Mouse (Mus musculus) cerebellum, adult 2 months (tissue): ENCODE results near the gene Fam149b. TPM values are rescaled to one million over a fixed set of nuclear protein-coding genes. Genes with fewer than 3 reads are reported as not detected.

Source experiments
- DNase-seq, 2 experiments: peaks; one replicate each; pipeline ENCODE4 v3.0.0; 2021
- H3K27ac ChIP-seq: fragments of 200-500 bp; 2 replicates; pipeline ENCODE4 v1.5.1; 2012; ENCODE audit warnings: low read length, control low read depth, inconsistent platforms; ENCODE audit not compliant: insufficient read depth
- H3K27me3 ChIP-seq: fragments of 200-500 bp; 2 replicates; pipeline ENCODE4 v1.6.1; 2012; ENCODE audit warnings: inconsistent platforms, mild to moderate bottlenecking, low read length, moderate library complexity; ENCODE audit not compliant: control insufficient read depth, insufficient read depth
- H3K4me1 ChIP-seq: fragments of 200-500 bp; 2 replicates; pipeline ENCODE4 v1.6.1; 2011; ENCODE audit warnings: low read length; ENCODE audit not compliant: control insufficient read depth, insufficient read depth
- H3K4me3 ChIP-seq: fragments of 200-500 bp; replicated peaks from 2 replicates; pipeline ENCODE3; 2011; ENCODE audit warnings: mild to moderate bottlenecking, low read depth, low read length, control low read depth; ENCODE audit not compliant: insufficient read depth
- CTCF ChIP-seq: fragments of 200-500 bp; IDR thresholded peaks from 2 replicates; pipeline ENCODE4 v1.5.1; 2011; ENCODE audit warnings: low read depth, mild to moderate bottlenecking, control low read depth, low read length, moderate library complexity, borderline replicate concordance; ENCODE audit not compliant: insufficient read depth
- POLR2A ChIP-seq: fragments of 200-500 bp; IDR thresholded peaks from 2 replicates; pipeline ENCODE4 v1.6.1; 2011; ENCODE audit warnings: low read length, control low read depth, borderline replicate concordance; ENCODE audit not compliant: insufficient read depth
- WGBS: fragments of 180-500 bp; shearing (Covaris S2); methylation state at CpG from one replicate; pipeline ENCODE4 v1.1.7; 2018; 5-methylcytosine and 5-hydroxymethylcytosine counted together
- polyA plus RNA-seq: library from polyadenylated mRNA; depleted of rRNA; stranded (reverse); fragments of >200 nt; gene quantifications from 2 replicates; pipeline ENCODE4 v1.2.3, GENCODE M21; 2012

Fam149b gene
- polyA plus RNA-seq, 1 experiment = 59.0 TPM

- no peaks in the 10 kb centered on the region for H3K27me3 ChIP-seq
- no peak overlapping the region for H3K27ac ChIP-seq
- no peak for TF ChIP-seq CTCF
- TF ChIP-seq POLR2A = no peak
- no peaks in the 10 kb centered on the region; the same call in 1 of the 2 replicates for H3K4me1 ChIP-seq
- 70% methylated on average over 4 of the region's 4 CpGs for WGBS
- no peak for DNase-seq
- no peak overlapping the region for H3K4me3 ChIP-seq
These were observed 29.2 kb downstream of the Fam149b start for GRCm38 (mm10) chr14:20377112-20377521.

- WGBS = 31% methylated on average over 13 of the region's 13 CpGs
- Histone ChIP-seq H3K27ac (no peak overlapping the region), H3K4me1 (no peaks in the 10 kb centered on the region), H3K27me3 (no peaks in the 10 kb centered on the region), H3K4me3 (no peak overlapping the region)
- DNase-seq = peak; percentile 42 to 48
- TF ChIP-seq POLR2A = no peak
- TF ChIP-seq CTCF = peak; percentile 60; the same call in 1 of the 2 replicates
These were observed 30.5 kb downstream of the Fam149b start for GRCm38 (mm10) chr14:20378313-20379061.

GRCm38 (mm10) chr14:20379087-20379640, 31.2 kb downstream of the Fam149b start:
- no peak for DNase-seq
- TF ChIP-seq CTCF (no peak), POLR2A (no peak)
- Histone ChIP-seq H3K27ac (no peak overlapping the region), H3K4me3 (no peak overlapping the region), H3K27me3 (no peaks in the 10 kb centered on the region), H3K4me1 (no peaks in the 10 kb centered on the region)
- 89% methylated on average over 5 of the region's 5 CpGs for WGBS

- no peak for DNase-seq
- H3K27ac ChIP-seq = no peak overlapping the region
- H3K27me3 ChIP-seq = no peaks in the 10 kb centered on the region
- H3K4me3 ChIP-seq = no peak overlapping the region
- 89% methylated on average over 9 of the region's 9 CpGs for WGBS
- no peak for TF ChIP-seq CTCF
- TF ChIP-seq POLR2A = no peak
- H3K4me1 ChIP-seq = no peaks in the 10 kb centered on the region
These were observed 31.9 kb downstream of the Fam149b start for GRCm38 (mm10) chr14:20379753-20380430.

- no peak for TF ChIP-seq CTCF
- TF ChIP-seq POLR2A = peak; percentile 89
- WGBS = under 1% methylated on average over 59 of the region's 59 CpGs
- H3K27me3 ChIP-seq = no peaks in the 10 kb centered on the region
These were observed 40.6 kb downstream of the Fam149b start, which contains the start of gene Dnajc9 for GRCm38 (mm10) chr14:20388441-20389129. Gene Dnajc9 (minus strand): TSS chr14:20388910.

GRCm38 (mm10) chr14:20389446-20390079, 41.6 kb downstream of the Fam149b start:
- no peak overlapping the region for H3K27ac ChIP-seq
- no peak for TF ChIP-seq POLR2A
- TF ChIP-seq CTCF = no peak
- WGBS = 90% methylated on average over 8 of the region's 8 CpGs
- H3K4me1 ChIP-seq = peaks cover 3% of the 10 kb centered on the region
- H3K4me3 ChIP-seq = no peak overlapping the region
- DNase-seq = no peak
- no peaks in the 10 kb centered on the region for H3K27me3 ChIP-seq

More at GRCm38 (mm10) chr14:20388441-20389129, 40.6 kb downstream of the Fam149b start, which contains the start of gene Dnajc9:
- H3K4me3 ChIP-seq = peak within 1 kb of the TSS; percentile 98
- H3K27ac ChIP-seq = peak within 1 kb of the TSS; percentile 52; the same call in 1 of the 2 replicates
- DNase-seq = peak; percentile 94 to 96
- peaks cover 3% of the 10 kb centered on the region for H3K4me1 ChIP-seq

- WGBS = 70% methylated on average over 4 of the region's 4 CpGs
- H3K27me3 ChIP-seq = no peaks in the 10 kb centered on the region
- H3K27ac ChIP-seq = no peak overlapping the region
- H3K4me3 ChIP-seq = no peak overlapping the region
- peaks cover 2% of the 10 kb centered on the region for H3K4me1 ChIP-seq
- TF ChIP-seq POLR2A = no peak
- TF ChIP-seq CTCF = no peak
- peak; percentile 26 for DNase-seq
These were observed 44.4 kb downstream of the Fam149b start for GRCm38 (mm10) chr14:20392326-20392725.
